Mouse (Mus musculus) heart, adult 18-20 months (tissue): Measurements from ENCODE around the gene Rab2b. TPM values are rescaled to one million over a fixed set of nuclear protein-coding genes. Genes with fewer than 3 reads are reported as not detected.
A peak's percentile ranks its signal among the peaks of the same experiment; 100 is the strongest.
"Not testable (repeated sequence)": the region's sequence is repeated elsewhere in the genome, so short reads cannot be mapped to it uniquely, and the experiment has no call there.

Experiments
- DNase-seq, 2 experiments: peaks; one replicate each; pipeline ENCODE4 v3.0.0; 2021 to 2022; ENCODE audit warnings: mixed read lengths in 1 of 2
- long read RNA-seq, 2 experiments: library from polyadenylated mRNA; stranded (forward); transcript quantifications; one replicate each; pipeline ENCODE4 v2.0.0; 2021
- total RNA-seq, 2 experiments: library from RNA; stranded (reverse); gene quantifications; 2 replicates each; pipeline ENCODE4 v1.2.3; 2021

The Rab2b gene
- total RNA-seq: 1 to 10 TPM; 3.8 to 5.5 TPM
- long read RNA-seq, experiment 1, partial matches to known transcripts: 1 of 4 reads
- long read RNA-seq, experiment 1, other reads (novel, unspliced or antisense): 0 of 4 reads
- long read RNA-seq, experiment 2, partial matches to known transcripts: 3 of 5 reads
- long read RNA-seq, experiment 2, other reads (novel, unspliced or antisense): 0 of 5 reads

GRCm38 (mm10) chr14:52278932-52279746 lies at the start of gene Rab2b, which contains the start of gene Tox4:
TSS of gene Rab2b (minus strand) at chr14:52279545.
TSS of gene Tox4 (plus strand) at chr14:52279146.
- DNase-seq: peak; percentile 99

GRCm38 (mm10) chr14:52327910-52328812 lies 48.8 kb upstream of the Rab2b start, which contains the start of gene Sall2:
TSS of gene Sall2 (minus strand) at chr14:52328762.
- no peak for DNase-seq

GRCm38 (mm10) chr14:52327375-52327901 lies 48.1 kb upstream of the Rab2b start:
- DNase-seq: no peak

GRCm38 (mm10) chr14:52325890-52326289 lies 46.5 kb upstream of the Rab2b start:
- no peak for DNase-seq

- DNase-seq: no peak
These were observed 40.0 kb upstream of the Rab2b start for GRCm38 (mm10) chr14:52319361-52319760.

- DNase-seq: peak in 1 of 2 experiments; percentile 42
These were observed 37.3 kb upstream of the Rab2b start for GRCm38 (mm10) chr14:52316441-52317225.

GRCm38 (mm10) chr14:52315792-52316440 lies 36.6 kb upstream of the Rab2b start:
- DNase-seq: peak; percentile 60 to 67

GRCm38 (mm10) chr14:52315283-52315780 lies 36.0 kb upstream of the Rab2b start:
- DNase-seq: no peak

- no peak for DNase-seq
These were observed 35.4 kb upstream of the Rab2b start for GRCm38 (mm10) chr14:52314808-52315150.

GRCm38 (mm10) chr14:52313931-52314807 lies 34.8 kb upstream of the Rab2b start:
- DNase-seq: no peak

GRCm38 (mm10) chr14:52310906-52311305 lies 31.6 kb upstream of the Rab2b start:
- DNase-seq: no peak

GRCm38 (mm10) chr14:52310343-52310742 lies 31.0 kb upstream of the Rab2b start:
- not testable (repeated sequence) for DNase-seq

- no peak for DNase-seq
These were observed 26.8 kb upstream of the Rab2b start for GRCm38 (mm10) chr14:52306100-52306499.

GRCm38 (mm10) chr14:52304644-52305271 lies 25.4 kb upstream of the Rab2b start, which contains the start of gene Mettl3:
TSS of gene Mettl3 (minus strand) at chr14:52305128.
- peak; percentile 93 to 95 for DNase-seq

GRCm38 (mm10) chr14:52303517-52303916 lies 24.2 kb upstream of the Rab2b start:
- not testable (repeated sequence) for DNase-seq

- peak in 1 of 2 experiments; percentile 20 for DNase-seq
These were observed 16.4 kb upstream of the Rab2b start for GRCm38 (mm10) chr14:52295558-52296264.

GRCm38 (mm10) chr14:52284191-52284590 lies 4.8 kb upstream of the Rab2b start:
- no peak for DNase-seq

GRCm38 (mm10) chr14:52283629-52284028 lies 4.3 kb upstream of the Rab2b start:
- no peak for DNase-seq
